Comparison of ENCODE assay signal across 8 mouse cellular contexts in genomic region chr7:28766173-28766879, GRCm38 (mm10). TPM values are rescaled to one million over a fixed set of nuclear protein-coding genes. Genes with fewer than 3 reads are reported as not detected.
A peak's percentile ranks its signal among the peaks of the same experiment; 100 is the strongest.
DNase-seq lines count a peak whose midpoint lies in the region; ATAC-seq lines count a peak whose summit lies in the region.

Gene Sirt2 (plus strand): TSS chr7:28766735.

- H3K27ac ChIP-seq in hindbrain, embryonic 12.5 days, result no peak within 1 kb of the TSS

- no peaks in the 10 kb centered on the region for H3K9me3 ChIP-seq in hindbrain, embryonic 12.5 days (replicated peaks)

- H3K9ac ChIP-seq in hindbrain, embryonic 12.5 days, result peak within 1 kb of the TSS; percentile 84

- peaks cover 23% of the 10 kb centered on the region for H3K4me1 ChIP-seq in hindbrain, embryonic 12.5 days

- H3K4me2 ChIP-seq in hindbrain, embryonic 12.5 days (replicated peaks), result peak within 1 kb of the TSS; percentile 75

- no peaks in the 10 kb centered on the region for H3K27me3 ChIP-seq in hindbrain, embryonic 12.5 days

- under 1% methylated on average over 45 of the region's 45 CpGs for WGBS in hindbrain, embryonic 12.5 days

- peak; percentile 98 for DNase-seq in NIH3T3 (ENCODE audit: low read depth)
- DNase-seq in cerebellum, postnatal 10 days, result peak; percentile 96 to 97
- peak; percentile 97 to 98 for DNase-seq in frontal cortex, postnatal 10 days (ENCODE audit: low spot score in 2 of 2)
- DNase-seq in layer of hippocampus, postnatal 14 days (ENCODE audit: low spot score in 2 of 2), result peak; percentile 97 to 100
- DNase-seq in lung, postnatal 14 days, result peak; percentile 96
- DNase-seq in retina, adult 2 months (ENCODE audit: low read depth, low spot score), result peak; percentile 98
- DNase-seq in thymus, postnatal 36 days, result peak; percentile 93 to 96

- peaks cover 5% of the 10 kb centered on the region for H3K36me3 ChIP-seq in hindbrain, embryonic 12.5 days

- ATAC-seq in hindbrain, embryonic 12.5 days (ENCODE audit: low FRiP score), result peak; percentile 99

- H3K4me3 ChIP-seq in hindbrain, embryonic 12.5 days, result peak within 1 kb of the TSS; percentile 64

RNA-seq across cellular contexts. Expression of gene Sirt2, which starts in this region (rescaled TPM):
- polyA plus RNA-seq in hindbrain, embryonic 12.5 days (2016; fragmentation: Nextera tagmentation; extraction: Ambion mirVana), result 90.1 and 90.4 TPM in 2 replicates
- 100 to 1,000 TPM; 325 to 336 TPM for total RNA-seq in layer of hippocampus, postnatal 14 days (2021)
